Mouse (Mus musculus): ENCODE measurements around the gene Scarb2. TPM values are rescaled to one million over a fixed set of nuclear protein-coding genes. Genes with fewer than 3 reads are reported as not detected.

Gene Scarb2
- polyA plus RNA-seq, 1 experiment from 2014 or later: 12.4 TPM

- 91% methylated on average over 11 of the region's 11 CpGs for whole genome bisulfite sequencing
- H3K4me3 ChIP-seq (replicated peaks): no peak overlapping the region
- H3K27me3 ChIP-seq (replicated peaks): no peaks in the 10 kb centered on the region
- no peak overlapping the region for H3K9ac ChIP-seq
- no peak overlapping the region for H3K4me2 ChIP-seq (replicated peaks)
- H3K9me3 ChIP-seq: no peaks in the 10 kb centered on the region
- no peak overlapping the region for H3K27ac ChIP-seq
- ATAC-seq: no peak
- H3K36me3 ChIP-seq: peaks cover 39% of the 10 kb centered on the region
- no peaks in the 10 kb centered on the region for H3K4me1 ChIP-seq (replicated peaks)
Measured at GRCm38 (mm10) chr5:92424126-92424525, 82.5 kb downstream of the Scarb2 start.

- Histone ChIP-seq H3K27ac (no peak overlapping the region), H3K36me3 (peaks cover 21% of the 10 kb centered on the region), H3K9ac (no peak overlapping the region), H3K4me3 (replicated peaks) (no peak overlapping the region), H3K4me1 (replicated peaks) (no peaks in the 10 kb centered on the region), H3K4me2 (replicated peaks) (no peak overlapping the region), H3K9me3 (no peaks in the 10 kb centered on the region), H3K27me3 (replicated peaks) (no peaks in the 10 kb centered on the region)
- 78% methylated on average over 8 of the region's 8 CpGs for whole genome bisulfite sequencing
- ATAC-seq: no peak; the same call in 1 of the 2 replicates
Measured at GRCm38 (mm10) chr5:92413982-92414375, 92.7 kb downstream of the Scarb2 start.

GRCm38 (mm10) chr5:92413271-92413981 lies 93.2 kb downstream of the Scarb2 start:
- Histone ChIP-seq H3K36me3 (peaks cover 21% of the 10 kb centered on the region), H3K4me2 (replicated peaks) (no peak overlapping the region), H3K27me3 (replicated peaks) (no peaks in the 10 kb centered on the region), H3K9me3 (no peaks in the 10 kb centered on the region), H3K9ac (no peak overlapping the region), H3K4me3 (replicated peaks) (no peak overlapping the region), H3K27ac (no peak overlapping the region), H3K4me1 (replicated peaks) (no peaks in the 10 kb centered on the region)
- WGBS: 86% methylated on average over 11 of the region's 11 CpGs
- ATAC-seq: no peak

- no peak overlapping the region for H3K4me2 ChIP-seq (replicated peaks)
- H3K9me3 ChIP-seq: no peaks in the 10 kb centered on the region
- H3K9ac ChIP-seq: no peak overlapping the region
- WGBS: 74% methylated on average over 7 of the region's 7 CpGs
- H3K27me3 ChIP-seq (replicated peaks): no peaks in the 10 kb centered on the region
- no peak overlapping the region for H3K27ac ChIP-seq
- peaks cover 10% of the 10 kb centered on the region; the same call in 1 of the 2 replicates for H3K36me3 ChIP-seq
- no peak overlapping the region for H3K4me3 ChIP-seq (replicated peaks)
- no peak for ATAC-seq
- H3K4me1 ChIP-seq (replicated peaks): no peaks in the 10 kb centered on the region
Measured at GRCm38 (mm10) chr5:92411461-92412140, 95.0 kb downstream of the Scarb2 start.

- H3K4me1 ChIP-seq (replicated peaks): no peaks in the 10 kb centered on the region
- H3K4me3 ChIP-seq (replicated peaks): no peak overlapping the region
- H3K9ac ChIP-seq: no peak overlapping the region
- no peaks in the 10 kb centered on the region for H3K27me3 ChIP-seq (replicated peaks)
- WGBS: 85% methylated on average over 5 of the region's 5 CpGs
- H3K4me2 ChIP-seq (replicated peaks): no peak overlapping the region
- H3K27ac ChIP-seq: no peak overlapping the region
- H3K36me3 ChIP-seq: peaks cover 5% of the 10 kb centered on the region; the same call in 1 of the 2 replicates
- no peak for ATAC-seq
- no peaks in the 10 kb centered on the region for H3K9me3 ChIP-seq
Measured at GRCm38 (mm10) chr5:92410486-92410885, 96.1 kb downstream of the Scarb2 start.

- WGBS: 75% methylated on average over 9 of the region's 9 CpGs
- H3K4me1 ChIP-seq (replicated peaks): no peaks in the 10 kb centered on the region
- no peak for ATAC-seq
- no peak overlapping the region for H3K4me3 ChIP-seq (replicated peaks)
- H3K27ac ChIP-seq: no peak overlapping the region
- no peaks in the 10 kb centered on the region for H3K36me3 ChIP-seq
- H3K9me3 ChIP-seq: no peaks in the 10 kb centered on the region
- no peak overlapping the region for H3K4me2 ChIP-seq (replicated peaks)
- H3K27me3 ChIP-seq (replicated peaks): no peaks in the 10 kb centered on the region
- H3K9ac ChIP-seq: no peak overlapping the region
Measured at GRCm38 (mm10) chr5:92409361-92410155, 97.1 kb downstream of the Scarb2 start.

- Histone ChIP-seq H3K9me3 (no peaks in the 10 kb centered on the region), H3K4me3 (replicated peaks) (no peak overlapping the region), H3K9ac (no peak overlapping the region), H3K27ac (no peak overlapping the region), H3K4me1 (replicated peaks) (no peaks in the 10 kb centered on the region), H3K4me2 (replicated peaks) (no peak overlapping the region), H3K27me3 (replicated peaks) (no peaks in the 10 kb centered on the region), H3K36me3 (no peaks in the 10 kb centered on the region)
- 59% methylated on average over 2 of the region's 2 CpGs for WGBS
- no peak for ATAC-seq
Measured at GRCm38 (mm10) chr5:92404400-92404678, 102.3 kb downstream of the Scarb2 start.

GRCm38 (mm10) chr5:92403562-92404399 lies 102.9 kb downstream of the Scarb2 start:
- 49% methylated on average over 10 of the region's 10 CpGs for WGBS
- no peak for ATAC-seq
- Histone ChIP-seq H3K9ac (no peak overlapping the region), H3K4me3 (replicated peaks) (no peak overlapping the region), H3K27ac (no peak overlapping the region), H3K4me2 (replicated peaks) (no peak overlapping the region), H3K27me3 (replicated peaks) (no peaks in the 10 kb centered on the region), H3K36me3 (no peaks in the 10 kb centered on the region), H3K9me3 (no peaks in the 10 kb centered on the region), H3K4me1 (replicated peaks) (no peaks in the 10 kb centered on the region)

GRCm38 (mm10) chr5:92402816-92403215 lies 103.8 kb downstream of the Scarb2 start:
- no peak for ATAC-seq
- H3K4me3 ChIP-seq (replicated peaks): no peak overlapping the region
- WGBS: 69% methylated on average over 9 of the region's 9 CpGs

GRCm38 (mm10) chr5:92398153-92398552 lies 108.5 kb downstream of the Scarb2 start:
- H3K4me1 ChIP-seq (replicated peaks): 0 out of 2 replicates have a peak, but pooled peaks cover 3% of the 10 kb centered on the region
- no peak overlapping the region for H3K4me2 ChIP-seq (replicated peaks)
- H3K27ac ChIP-seq: no peak overlapping the region
- no peaks in the 10 kb centered on the region for H3K36me3 ChIP-seq
- no peak overlapping the region for H3K4me3 ChIP-seq (replicated peaks)
- H3K27me3 ChIP-seq (replicated peaks): no peaks in the 10 kb centered on the region
- 23% methylated on average over 5 of the region's 5 CpGs for WGBS
- H3K9ac ChIP-seq: no peak overlapping the region
- peak; percentile 90 for ATAC-seq
- H3K9me3 ChIP-seq: no peaks in the 10 kb centered on the region

More at GRCm38 (mm10) chr5:92402816-92403215, 103.8 kb downstream of the Scarb2 start:
- Histone ChIP-seq H3K4me1 (replicated peaks) (no peaks in the 10 kb centered on the region), H3K36me3 (no peaks in the 10 kb centered on the region), H3K9ac (no peak overlapping the region), H3K9me3 (no peaks in the 10 kb centered on the region), H3K27ac (no peak overlapping the region), H3K4me2 (replicated peaks) (no peak overlapping the region), H3K27me3 (replicated peaks) (no peaks in the 10 kb centered on the region)

- peak; percentile 32; the same call in 1 of the 2 replicates for ATAC-seq
- no peaks in the 10 kb centered on the region for H3K36me3 ChIP-seq
Measured at GRCm38 (mm10) chr5:92396476-92396875, 110.2 kb downstream of the Scarb2 start.

More at GRCm38 (mm10) chr5:92396476-92396875, 110.2 kb downstream of the Scarb2 start:
- H3K4me2 ChIP-seq (replicated peaks): no peak overlapping the region
- no peak overlapping the region for H3K4me3 ChIP-seq (replicated peaks)
- H3K9ac ChIP-seq: no peak overlapping the region
- peaks cover 7% of the 10 kb centered on the region; the same call in 1 of the 2 replicates for H3K27me3 ChIP-seq (replicated peaks)
- 0 out of 2 replicates have a peak, but pooled peaks cover 3% of the 10 kb centered on the region for H3K4me1 ChIP-seq (replicated peaks)
- no peaks in the 10 kb centered on the region for H3K9me3 ChIP-seq
- no peak overlapping the region for H3K27ac ChIP-seq
- 69% methylated on average over 6 of the region's 6 CpGs for WGBS
